Mouse (Mus musculus) adrenal gland, adult 8-10 months (tissue): ENCODE measurements around the gene Kat2a. TPM values are rescaled to one million over a fixed set of nuclear protein-coding genes. Genes with fewer than 3 reads are reported as not detected.
A peak's percentile ranks its signal among the peaks of the same experiment; 100 is the strongest.
"Not testable (repeated sequence)": the region's sequence is repeated elsewhere in the genome, so short reads cannot be mapped to it uniquely, and the experiment has no call there.

ENCODE experiments used
- DNase-seq: peaks from one replicate; pipeline ENCODE4 v3.0.0; 2022
- total RNA-seq, 4 experiments: library from RNA; stranded (reverse); gene quantifications; 2 replicates each; pipeline ENCODE4 v1.2.4; 2022

Gene Kat2a
- total RNA-seq, 4 experiments from 2014 or later = 43.3 to 57.7 (median 52.2) TPM

- no peak for DNase-seq
Observed at GRCm38 (mm10) chr11:100671049-100671448, 41.2 kb downstream of the Kat2a start.

GRCm38 (mm10) chr11:100659806-100660205, 52.5 kb downstream of the Kat2a start:
- DNase-seq = peak; percentile 34

- DNase-seq = no peak
Observed at GRCm38 (mm10) chr11:100656458-100656857, 55.8 kb downstream of the Kat2a start.

- not testable (repeated sequence) for DNase-seq
Observed at GRCm38 (mm10) chr11:100655589-100655988, 56.7 kb downstream of the Kat2a start.

Other genes with a start within 250 kb of the Kat2a start
- gene Klhl11, start 239.7 kb downstream of the Kat2a start, total RNA-seq = 10 to 100 TPM; 62.9 to 96.4 (median 75.3) TPM
- gene Acly, start 184.5 kb downstream of the Kat2a start, total RNA-seq = 1,000 to 10,000 TPM; 1,202 to 1,723 (median 1,362) TPM
- 1 to 10 TPM; 4.4 to 6.4 (median 5.4) TPM for gene Ttc25, start 166.9 kb downstream of the Kat2a start, total RNA-seq
- 10 to 100 TPM; 47.5 to 85.0 (median 71.9) TPM for gene Cnp, start 137.6 kb downstream of the Kat2a start, total RNA-seq
- 10 to 100 TPM; 34.3 to 37.3 (median 36.7) TPM for gene Nkiras2, start 93.2 kb downstream of the Kat2a start, total RNA-seq
- gene Dnajc7, start 92.3 kb downstream of the Kat2a start, total RNA-seq = 100 to 1,000 TPM; 204 to 279 (median 249) TPM
- gene Zfp385c, start 20.0 kb downstream of the Kat2a start, total RNA-seq = 1 to 10 TPM in 1 of 4 experiments, under 1 TPM in 3; 0.29 to 3.4 (median 0.66) TPM
- gene Dhx58, start 8.2 kb downstream of the Kat2a start, total RNA-seq = 100 to 1,000 TPM in 1 of 4 experiments, 10 to 100 TPM in 3; 56.4 to 143 (median 79.7) TPM
- gene Hspb9, start 1.4 kb upstream of the Kat2a start, total RNA-seq = under 1 TPM in 1 of 4 experiments, not detected in 3; 0.59 TPM
- gene Rab5c, start 25.8 kb upstream of the Kat2a start, total RNA-seq = 100 to 1,000 TPM; 183 to 210 (median 190) TPM
- under 1 TPM; 0.15 to 0.31 (median 0.23) TPM for gene Kcnh4, start 47.5 kb upstream of the Kat2a start, total RNA-seq
- not detected for gene Hcrt, start 50.5 kb upstream of the Kat2a start, total RNA-seq
- gene Ghdc, start 58.5 kb upstream of the Kat2a start, total RNA-seq = 10 to 100 TPM; 23.1 to 26.4 (median 24.7) TPM
- 10 to 100 TPM; 64.5 to 92.1 (median 73.7) TPM for gene Stat5b, start 138.3 kb upstream of the Kat2a start, total RNA-seq
- 10 to 100 TPM; 30.6 to 60.4 (median 41.2) TPM for gene Stat5a, start 146.9 kb upstream of the Kat2a start, total RNA-seq
- gene Stat3, start 227.1 kb upstream of the Kat2a start, total RNA-seq = 100 to 1,000 TPM in 1 of 4 experiments, 10 to 100 TPM in 3; 84.0 to 116 (median 95.7) TPM